Mouse (Mus musculus): Measurements from ENCODE around the gene Gdpd1. TPM values are rescaled to one million over a fixed set of nuclear protein-coding genes. Genes with fewer than 3 reads are reported as not detected.
"Not testable (repeated sequence)": the region's sequence is repeated elsewhere in the genome, so short reads cannot be mapped to it uniquely, and the experiment has no call there.

Gene Gdpd1
- total RNA-seq, 2 experiments from 2014 or later, result 7.8 to 9.6 TPM

DNA sequence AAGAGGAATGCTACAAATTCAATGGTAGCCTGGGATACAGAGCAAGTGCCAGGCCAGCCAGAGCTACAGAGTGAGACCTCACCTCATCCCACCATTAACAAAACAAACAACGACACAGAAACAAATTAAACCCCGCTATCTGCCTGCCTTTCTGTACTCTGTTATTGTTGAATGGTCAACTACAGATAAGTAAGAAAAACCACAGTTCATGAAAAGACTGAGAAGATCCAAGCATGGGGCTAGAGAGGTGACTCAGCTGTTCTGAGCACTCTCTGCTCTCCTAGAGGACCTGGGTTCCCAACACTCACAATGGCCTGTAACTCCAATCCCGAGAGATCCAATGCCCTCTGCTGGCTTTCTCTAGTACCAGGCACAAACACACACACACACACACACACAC lies 45.6 kb downstream of the Gdpd1 start:
- DNase-seq (ENCODE audit: low spot score in 2 of 2), result no peak

DNA sequence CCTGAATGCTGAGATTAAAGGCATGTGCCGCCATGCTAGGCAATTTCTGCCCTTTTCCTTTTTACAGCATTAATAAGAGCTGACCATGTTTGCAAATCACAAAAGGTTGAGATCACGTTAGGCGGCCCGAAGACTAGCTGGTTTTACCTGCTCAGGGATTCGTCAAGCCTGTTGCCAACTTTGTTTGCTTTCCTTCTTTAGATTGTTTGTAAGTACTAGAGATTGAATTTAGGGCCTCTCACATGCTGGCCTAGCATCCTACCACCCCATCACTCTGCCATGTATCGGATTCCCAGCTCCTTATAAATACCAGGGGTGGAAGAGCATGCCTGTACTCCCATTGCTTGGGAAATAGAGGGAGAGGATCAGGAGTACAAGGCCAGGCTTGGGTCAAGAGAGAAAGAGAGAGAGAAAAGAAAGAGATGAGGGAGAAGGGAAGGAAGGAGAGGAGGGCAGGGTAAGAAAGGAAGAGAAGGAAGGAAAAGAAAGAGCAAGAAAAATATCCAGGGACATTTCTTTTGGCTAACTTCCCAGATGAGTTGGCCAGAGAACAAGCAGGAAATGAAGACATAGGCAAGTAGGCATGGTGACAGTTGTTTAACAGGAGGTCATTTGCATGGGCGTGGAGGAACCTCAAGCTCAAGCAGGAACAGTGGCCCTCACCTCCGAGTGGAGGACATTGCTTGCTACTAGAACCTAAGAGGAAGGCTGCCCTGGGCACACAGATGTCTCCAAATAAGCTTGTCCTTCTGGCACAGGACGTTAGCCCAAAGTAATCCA lies 47.6 kb downstream of the Gdpd1 start:
- DNase-seq (ENCODE audit: low spot score in 2 of 2), result no peak

DNA sequence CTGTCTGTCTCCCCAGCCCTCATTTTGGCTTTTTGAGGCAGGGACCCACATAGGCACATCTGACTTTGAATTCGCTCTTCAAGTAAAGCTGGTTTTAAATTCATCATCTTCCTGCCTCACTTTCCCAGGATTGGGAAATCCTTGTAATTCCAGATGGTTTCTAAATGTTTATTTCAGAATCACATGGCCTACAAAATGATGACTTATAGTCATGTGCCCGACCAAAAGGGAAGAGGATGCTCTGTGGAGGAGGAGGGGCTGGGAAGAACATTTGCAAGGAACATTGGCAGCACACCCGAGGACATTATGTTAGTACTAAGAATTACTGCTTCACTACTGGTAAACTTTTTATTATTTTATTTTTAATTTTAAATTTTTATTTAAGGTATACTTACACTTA lies 48.5 kb downstream of the Gdpd1 start:
- DNase-seq (ENCODE audit: low spot score in 2 of 2), result no peak

DNA sequence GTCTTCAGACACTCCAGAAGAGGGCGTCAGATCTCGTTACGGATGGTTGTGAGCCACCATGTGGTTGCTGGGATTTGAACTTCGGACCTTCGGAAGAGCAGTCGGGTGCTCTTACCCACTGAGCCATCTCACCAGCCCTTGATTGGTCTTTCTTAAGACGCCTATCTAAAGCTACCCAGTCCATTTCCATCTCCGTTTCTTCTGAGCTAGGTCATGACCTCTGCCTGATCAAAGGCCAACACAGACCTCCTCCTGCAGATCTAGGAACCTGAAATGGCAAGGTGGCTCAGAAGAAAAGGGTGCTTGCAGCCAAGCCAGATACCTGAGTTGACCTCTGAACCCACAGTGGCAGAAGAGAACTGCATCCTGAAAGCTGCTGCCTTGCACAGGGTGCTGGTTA lies 50.6 kb downstream of the Gdpd1 start:
- not testable (repeated sequence) for DNase-seq (ENCODE audit: low spot score in 2 of 2)

DNA sequence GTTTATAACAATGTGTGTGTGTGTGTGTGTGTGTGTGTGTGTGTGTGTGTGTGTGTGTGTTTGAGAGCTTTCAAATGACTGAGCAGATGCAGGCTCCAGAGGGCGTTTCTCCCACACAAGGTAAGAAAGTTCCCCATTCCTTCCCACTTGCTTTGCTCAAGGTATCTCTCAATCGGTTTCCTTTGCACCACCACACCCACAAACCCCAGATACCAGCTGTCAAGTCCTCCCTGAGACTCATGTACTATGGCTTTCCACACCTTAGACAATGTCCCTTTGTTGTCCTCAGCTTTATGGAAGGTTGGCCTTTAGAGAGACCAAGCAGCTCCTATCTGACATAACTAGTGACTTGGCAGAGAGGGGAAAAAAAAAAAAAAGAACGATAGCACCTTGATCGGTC lies 51.1 kb downstream of the Gdpd1 start:
- no peak for DNase-seq (ENCODE audit: low spot score in 2 of 2)

DNA sequence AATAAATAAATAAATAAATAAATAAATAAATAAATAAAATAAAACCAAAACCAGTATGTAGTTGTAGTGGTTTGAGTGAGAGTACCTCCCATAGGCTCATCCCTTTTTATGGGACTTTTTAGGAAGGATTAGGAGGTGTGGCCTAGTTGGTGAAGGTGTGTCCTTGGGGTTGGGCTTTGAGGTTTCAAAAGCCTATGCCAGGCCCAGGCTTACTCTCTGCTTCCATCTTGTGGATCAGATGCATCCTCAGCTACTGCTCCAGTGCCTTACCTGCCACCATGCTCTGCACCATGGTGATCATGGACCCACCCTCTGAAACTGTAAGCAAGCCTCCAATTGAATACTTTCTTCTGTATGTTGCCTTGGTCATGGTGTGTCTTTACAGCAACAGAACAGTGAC lies 52.3 kb downstream of the Gdpd1 start:
- DNase-seq (ENCODE audit: low spot score in 2 of 2), result no peak

DNA sequence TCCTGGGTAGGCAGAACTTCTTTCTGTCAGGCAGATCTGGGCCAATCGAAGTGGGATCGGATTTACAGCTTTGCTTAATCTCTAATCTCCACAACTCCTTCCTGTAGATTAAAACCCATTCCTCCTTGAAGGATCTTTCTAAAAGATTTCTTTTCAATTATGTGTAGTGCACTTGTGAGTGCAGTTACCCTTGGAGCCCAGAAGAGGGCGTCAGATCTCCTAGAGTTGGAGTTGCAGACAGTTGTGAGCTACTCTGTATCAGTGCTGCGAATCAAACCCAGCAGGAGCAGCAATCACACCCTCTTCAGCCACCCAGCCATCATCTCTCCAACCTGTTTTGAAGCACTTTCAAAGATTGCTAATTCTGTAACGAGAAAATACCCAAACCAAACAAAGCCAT lies 53.4 kb downstream of the Gdpd1 start:
- no peak for DNase-seq (ENCODE audit: low spot score in 2 of 2)

DNA sequence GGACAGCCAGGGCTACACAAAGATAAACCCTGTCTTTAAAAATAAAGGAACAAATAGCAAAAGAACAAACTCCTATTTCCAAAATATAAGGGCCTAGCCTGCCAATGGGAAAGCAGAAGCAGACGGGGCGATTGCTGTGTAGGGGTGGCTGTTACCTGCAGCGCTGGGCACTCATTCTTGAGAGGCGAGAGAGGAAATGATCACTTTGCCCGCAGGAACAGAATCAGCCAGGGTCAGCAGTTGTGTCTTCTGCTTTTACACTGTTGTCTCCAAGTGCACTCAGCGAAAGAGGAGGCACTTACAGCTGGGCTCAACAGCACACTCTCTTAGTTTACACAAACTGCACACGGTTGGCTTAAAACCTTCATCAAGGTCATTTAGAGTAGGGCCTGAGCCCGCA lies 54.4 kb downstream of the Gdpd1 start:
- no peak for DNase-seq (ENCODE audit: low spot score in 2 of 2)

DNA sequence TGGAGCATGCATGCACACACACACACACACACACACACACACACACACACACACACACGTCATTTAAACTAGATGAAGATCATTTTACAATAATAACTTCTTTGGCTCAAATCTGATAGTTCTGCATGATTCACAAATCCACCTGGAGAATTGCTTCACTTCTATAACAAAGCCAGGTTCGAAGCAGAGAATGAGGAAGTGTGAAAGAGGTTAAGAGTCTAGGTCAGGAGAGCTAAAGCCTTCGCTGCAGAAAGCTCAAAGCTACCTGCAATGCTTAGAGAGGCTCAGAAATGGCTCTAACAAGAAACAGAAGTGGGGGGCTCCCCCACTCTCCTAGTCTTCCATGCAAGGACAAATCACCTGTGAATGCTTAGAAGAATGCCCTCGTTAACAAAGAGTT lies 55.8 kb downstream of the Gdpd1 start:
- no peak for DNase-seq (ENCODE audit: low spot score in 2 of 2)

DNA sequence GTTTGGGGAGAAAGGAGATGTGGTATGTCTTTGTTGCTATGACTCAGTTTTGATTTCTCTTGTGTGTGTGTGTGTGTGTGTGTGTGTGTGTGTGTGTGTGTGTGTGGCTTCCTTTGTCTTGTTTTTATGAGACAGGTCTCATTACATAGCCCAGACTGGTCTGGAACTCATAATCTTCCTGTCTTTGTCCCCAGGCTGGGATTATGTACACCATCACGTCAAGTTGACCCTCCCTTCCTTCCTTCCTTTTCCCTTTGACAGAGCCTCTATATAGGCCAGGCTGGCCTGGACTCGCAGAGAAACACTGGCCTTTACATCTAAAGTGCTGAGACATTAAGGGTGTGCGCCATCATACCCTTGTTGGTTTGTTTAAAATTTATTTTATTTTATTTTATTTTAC lies 58.2 kb downstream of the Gdpd1 start:
- no peak for DNase-seq (ENCODE audit: low spot score in 2 of 2)

DNA sequence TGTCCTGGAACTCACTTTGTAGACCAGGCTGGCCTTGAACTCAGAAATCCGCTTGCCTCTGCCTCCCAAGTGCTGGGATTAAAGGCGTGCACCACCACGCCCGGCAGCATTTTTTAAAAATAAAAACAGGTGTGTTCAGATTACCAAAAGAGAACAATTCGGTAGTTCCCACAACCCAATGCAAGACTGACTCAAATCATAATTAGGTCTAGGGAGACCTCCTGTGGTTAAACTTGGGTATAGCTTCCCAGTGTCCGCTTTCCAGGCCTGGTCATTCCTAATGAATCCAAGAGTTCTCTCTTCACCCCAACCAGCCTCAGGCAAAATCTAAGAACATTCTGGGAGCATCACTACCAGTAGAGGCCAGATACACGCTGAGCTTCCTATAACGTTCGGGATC lies 63.4 kb downstream of the Gdpd1 start:
- peak in 1 of 2 experiments; percentile 31 for DNase-seq (ENCODE audit: low spot score in 2 of 2)

DNA sequence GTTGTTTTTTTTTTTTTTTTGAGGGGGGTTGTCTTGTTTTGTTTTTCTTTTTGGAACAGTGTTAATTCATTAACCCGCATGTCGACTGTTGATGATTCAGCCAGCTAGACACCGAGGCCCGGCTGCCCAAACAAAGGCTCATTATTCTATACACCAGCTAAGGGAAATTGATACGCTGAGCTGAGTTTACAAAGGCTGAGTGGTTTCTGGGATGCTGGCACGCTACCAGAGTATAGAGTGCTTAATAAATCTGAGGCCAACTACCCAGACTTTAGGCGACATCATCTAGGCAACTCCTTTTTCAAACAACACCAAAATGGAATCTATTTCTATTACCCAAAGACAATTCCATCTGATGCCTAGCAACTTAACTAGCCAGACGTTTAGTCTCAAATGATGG lies 66.5 kb downstream of the Gdpd1 start:
- no peak for DNase-seq (ENCODE audit: low spot score in 2 of 2)

DNA sequence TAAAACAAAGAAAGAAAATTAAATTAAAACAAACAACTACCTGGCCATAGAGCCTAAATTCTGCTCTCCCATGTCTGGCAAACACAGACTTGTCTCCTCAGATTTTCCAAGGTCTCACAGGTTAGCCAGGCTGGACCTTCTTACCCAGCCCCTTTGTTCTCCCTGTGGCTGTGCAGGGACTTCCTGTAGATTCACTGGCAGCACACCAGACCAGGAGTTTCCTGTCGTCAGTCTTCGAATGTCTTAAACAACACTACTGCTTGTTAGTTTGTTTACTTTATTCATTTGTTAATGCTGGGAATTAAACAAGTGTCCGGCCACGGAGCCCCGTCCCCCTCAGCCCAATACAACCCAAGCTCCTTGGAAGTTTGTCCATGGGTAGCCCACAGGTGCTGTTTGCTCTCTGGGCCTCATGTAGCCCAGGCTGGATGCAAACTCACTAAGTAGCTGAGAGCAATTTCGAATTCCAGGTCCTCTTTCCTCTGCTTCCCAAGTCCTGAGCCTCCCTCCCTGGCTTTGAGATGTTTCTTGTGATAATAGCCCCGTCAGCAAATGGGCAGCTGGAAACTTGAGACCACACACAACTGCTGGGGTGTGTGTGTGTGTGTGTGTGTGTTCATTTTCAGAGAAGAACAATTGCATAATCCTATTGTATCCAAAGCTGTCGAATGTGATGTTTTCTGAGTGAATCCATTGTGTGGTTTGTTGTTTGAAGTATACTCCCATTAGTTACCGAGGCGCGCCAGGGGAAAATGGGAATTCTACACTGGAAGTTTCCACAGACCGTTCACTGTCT lies 68.7 kb downstream of the Gdpd1 start:
- no peak for DNase-seq (ENCODE audit: low spot score in 2 of 2)

DNA sequence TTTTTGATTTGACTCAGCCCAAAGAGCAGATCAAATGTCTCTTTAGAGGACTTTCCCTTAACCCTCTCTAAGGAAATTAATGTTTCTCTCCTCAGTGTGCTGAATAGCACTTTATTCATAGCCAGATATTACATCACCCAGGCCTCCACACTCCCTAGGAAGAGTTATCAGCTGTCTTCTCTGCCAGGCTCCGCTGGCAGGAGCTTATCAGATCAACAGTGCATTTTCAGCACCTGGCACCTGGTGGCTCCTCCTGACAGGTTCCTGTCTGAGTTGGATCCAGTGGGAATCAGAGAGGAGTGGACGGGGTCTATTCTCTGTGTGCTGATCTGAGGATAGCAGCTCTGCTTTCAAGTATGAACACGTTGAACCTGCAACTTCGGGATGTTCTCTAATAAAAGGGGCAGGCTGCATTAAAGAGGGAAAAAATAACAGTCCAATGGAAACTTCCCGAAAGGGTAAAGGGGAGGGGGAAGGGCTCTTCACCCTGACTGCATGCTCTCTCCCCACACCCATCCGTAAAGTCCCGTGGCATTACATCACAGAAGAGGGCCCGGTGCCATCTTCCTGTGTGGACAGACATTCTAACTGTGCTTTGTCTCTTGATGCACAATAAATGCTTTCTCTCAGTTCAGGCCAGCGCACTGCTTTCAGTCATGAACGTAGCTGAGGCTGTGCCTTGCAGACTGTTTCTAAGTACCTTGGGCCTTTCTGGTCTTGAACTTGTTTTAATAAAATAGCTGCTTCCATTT lies 71.6 kb downstream of the Gdpd1 start:
- no peak for DNase-seq (ENCODE audit: low spot score in 2 of 2)

DNA sequence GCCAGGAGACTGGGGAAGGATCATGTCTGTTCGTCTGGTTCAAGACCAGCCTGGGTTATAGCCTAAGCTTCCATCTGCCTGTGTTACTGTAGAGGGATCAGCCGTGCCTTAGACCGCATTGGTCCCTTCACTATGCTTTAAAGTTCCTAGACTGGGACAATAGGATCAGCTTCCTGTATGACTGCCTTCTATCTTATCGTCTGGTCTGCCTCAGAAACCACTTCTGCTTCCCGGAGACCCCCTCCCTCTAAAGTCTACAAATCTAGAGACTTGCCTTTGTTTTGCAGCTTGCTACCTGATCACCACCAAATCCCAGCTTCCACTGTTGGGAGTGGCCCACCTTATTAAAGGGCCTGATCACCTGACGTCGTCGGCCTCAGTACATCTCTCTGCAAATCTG lies 72.6 kb downstream of the Gdpd1 start:
- no peak for DNase-seq (ENCODE audit: low spot score in 2 of 2)

DNA sequence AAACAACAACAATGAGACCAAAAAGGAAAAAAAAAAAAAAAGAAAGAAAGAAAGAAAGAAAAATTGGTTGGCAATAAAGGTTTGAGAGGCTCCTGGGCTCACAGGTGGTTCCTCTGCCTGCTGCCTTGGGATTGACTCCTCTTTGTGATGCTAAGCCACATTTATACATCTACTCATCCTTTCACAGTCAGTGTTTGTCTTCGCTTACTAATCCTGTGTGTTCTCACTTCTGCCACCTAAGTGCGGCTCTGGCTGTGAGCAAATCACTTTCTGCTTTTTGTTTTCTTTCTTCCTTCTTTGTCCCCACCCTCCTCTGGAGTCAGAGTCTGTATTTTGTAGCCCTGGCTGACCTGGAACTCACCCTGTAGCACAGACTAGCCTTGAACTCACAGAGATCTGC lies 77.6 kb downstream of the Gdpd1 start:
- no peak for DNase-seq (ENCODE audit: low spot score in 2 of 2)

DNA sequence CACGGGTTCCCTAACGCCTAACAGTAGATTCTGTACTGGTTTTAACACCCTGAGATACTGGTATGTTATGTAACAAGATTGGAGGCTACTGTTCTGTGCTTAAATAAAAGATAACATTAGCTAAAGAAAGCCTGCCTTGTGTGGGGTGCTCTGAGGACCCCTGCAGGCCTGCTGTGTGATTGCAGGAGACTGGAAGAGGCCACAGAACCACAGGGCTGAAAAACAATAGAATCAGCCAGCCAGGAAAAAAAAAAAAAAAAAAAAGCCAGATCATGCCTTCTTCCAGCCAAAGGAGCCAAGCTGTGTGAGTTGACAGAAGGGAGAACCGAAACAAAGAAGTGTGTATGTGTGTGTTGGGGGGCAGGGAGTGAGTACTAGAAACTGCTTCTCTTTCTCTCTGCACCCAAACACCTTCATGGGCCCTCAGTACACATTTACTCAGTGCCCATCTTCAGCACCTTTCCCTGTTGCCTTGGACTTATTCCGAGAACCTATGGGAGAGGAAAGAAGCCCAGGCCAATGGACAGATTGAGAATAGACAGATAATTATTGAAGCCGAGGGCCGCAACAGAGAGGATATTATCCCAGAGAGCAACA lies 78.1 kb downstream of the Gdpd1 start:
- DNase-seq (ENCODE audit: low spot score in 2 of 2), result peak in 1 of 2 experiments; percentile 23

DNA sequence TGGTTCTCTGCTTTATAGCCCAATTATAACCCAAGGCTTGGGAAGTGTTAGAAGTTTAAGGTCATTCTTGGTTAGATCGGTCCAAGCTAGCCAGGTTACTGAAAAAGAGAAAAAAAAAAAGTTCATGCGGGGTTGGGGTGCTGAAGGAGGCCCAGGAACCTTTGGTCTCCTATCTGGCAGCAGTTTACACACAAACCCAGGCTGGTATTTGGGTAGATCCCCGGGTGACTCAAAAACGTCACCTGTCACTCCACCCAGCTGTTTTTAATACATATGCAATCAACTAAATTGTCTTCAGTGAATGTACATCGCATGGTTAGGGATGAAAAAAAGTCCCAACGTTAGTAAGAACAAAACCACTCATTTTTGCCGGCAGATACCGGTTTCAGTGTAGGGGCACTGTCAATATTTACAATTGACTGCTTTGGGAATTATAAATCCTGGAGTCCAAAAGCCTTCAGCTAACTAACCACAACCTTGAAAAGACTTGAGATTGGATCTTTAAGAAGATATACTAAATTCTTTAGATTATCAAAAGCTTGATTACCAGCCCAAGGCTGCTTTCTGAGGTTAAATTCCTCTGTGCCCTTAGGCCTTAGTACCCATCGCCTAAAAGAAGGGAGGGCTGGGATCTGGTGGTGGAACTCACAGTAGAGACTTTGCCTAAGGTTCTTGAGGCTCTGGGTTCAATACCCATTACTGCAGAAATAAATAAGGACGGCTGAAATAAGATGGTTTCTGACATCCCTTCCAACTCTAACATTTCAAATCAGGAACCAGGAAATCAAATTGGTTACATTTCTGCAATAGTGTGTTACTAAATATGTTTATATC lies 78.9 kb downstream of the Gdpd1 start:
- no peak for DNase-seq (ENCODE audit: low spot score in 2 of 2)

DNA sequence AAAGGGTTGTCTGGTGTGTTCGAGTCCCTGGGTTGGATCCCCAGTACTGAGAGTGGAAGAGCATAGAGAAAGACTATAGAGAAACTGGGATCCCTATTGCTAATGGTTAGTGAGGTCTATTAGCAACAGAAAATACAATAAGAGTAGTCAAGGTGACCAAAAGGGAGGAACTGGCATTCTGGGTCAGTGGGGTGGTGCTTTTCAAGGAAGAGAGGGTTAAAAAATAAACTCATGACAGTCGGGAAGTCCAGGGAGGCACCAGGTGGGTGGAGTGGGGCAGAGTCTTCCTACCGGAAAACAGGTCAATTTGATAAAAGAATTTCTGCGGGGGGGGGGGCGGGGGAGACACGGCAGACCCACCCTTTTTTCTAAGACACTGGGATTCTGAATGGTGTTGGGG lies 79.5 kb downstream of the Gdpd1 start:
- no peak for DNase-seq (ENCODE audit: low spot score in 2 of 2)
